Mouse (Mus musculus) limb, embryonic 11.5 days (tissue): ENCODE results near the gene Olfr1034. TPM values are rescaled to one million over a fixed set of nuclear protein-coding genes. Genes with fewer than 3 reads are reported as not detected.
"Not testable (repeated sequence)": the region's sequence is repeated elsewhere in the genome, so short reads cannot be mapped to it uniquely, and the experiment has no call there.

ENCODE experiments used
- ATAC-seq: fragments of 200-750 bp; cut with Nextera tagmentation; 2 replicates; pipeline ENCODE4 v1.8.0; 2017; ENCODE audit warnings: low read depth; ENCODE audit not compliant: insufficient number of reproducible peaks, low FRiP score, low TSS enrichment
- DNase-seq: peaks from one replicate; pipeline ENCODE4 v3.0.0-alpha.2; 2015; ENCODE audit warnings: low spot score
- H3K27ac ChIP-seq: fragments of 300-500 bp; sonication (generic); replicated peaks from 2 replicates; pipeline ENCODE4 v1.5.1; 2014; ENCODE audit warnings: low read depth, mild to moderate bottlenecking, low read length
- H3K27me3 ChIP-seq: fragments of 300-500 bp; sonication (generic); 2 replicates; pipeline ENCODE4 v1.6.1; 2014; ENCODE audit warnings: mild to moderate bottlenecking, low read length, mixed read lengths; ENCODE audit not compliant: control insufficient read depth, insufficient read depth
- H3K36me3 ChIP-seq: fragments of 300-500 bp; sonication (generic); 2 replicates; pipeline ENCODE4 v1.6.1; 2014; ENCODE audit warnings: mild to moderate bottlenecking, low read length, moderate library complexity, mixed read lengths; ENCODE audit not compliant: control insufficient read depth, insufficient read depth
- H3K4me1 ChIP-seq: fragments of 300-500 bp; sonication (generic); 2 replicates; pipeline ENCODE4 v1.6.1; 2014; ENCODE audit warnings: low read length, mixed read lengths; ENCODE audit not compliant: control insufficient read depth, insufficient read depth
- H3K4me2 ChIP-seq: fragments of 300-500 bp; sonication (generic); 2 replicates; pipeline ENCODE4 v1.6.1; 2014; ENCODE audit warnings: low read depth, mild to moderate bottlenecking, moderate library complexity; ENCODE audit not compliant: severe bottlenecking
- H3K4me3 ChIP-seq: fragments of 300-500 bp; sonication (generic); 2 replicates; pipeline ENCODE4 v1.5.1; 2014; ENCODE audit warnings: low read depth, low read length
- H3K9ac ChIP-seq: fragments of 300-500 bp; sonication (generic); 2 replicates; pipeline ENCODE4 v1.6.1; 2014; ENCODE audit warnings: mild to moderate bottlenecking, low read length
- H3K9me3 ChIP-seq: fragments of 300-500 bp; sonication (generic); 2 replicates; pipeline ENCODE4 v1.6.1; 2016; ENCODE audit warnings: low read length; ENCODE audit not compliant: control insufficient read depth
- WGBS: fragments of 180-500 bp; shearing (Covaris S2); extraction: QIAGEN DNeasy Blood & Tissue Kit; methylation state at CpG from one replicate; pipeline ENCODE4 v1.1.7; 2014; 5-methylcytosine and 5-hydroxymethylcytosine counted together
- polyA plus RNA-seq: library from polyadenylated mRNA; unstranded; fragments of >200 nt; fragmentation: Nextera tagmentation; extraction: Ambion mirVana; gene quantifications from 2 replicates; pipeline ENCODE4 v1.2.1, GENCODE M21; 2014

The Olfr1034 gene
- not detected in 2 replicates for polyA plus RNA-seq

DNA sequence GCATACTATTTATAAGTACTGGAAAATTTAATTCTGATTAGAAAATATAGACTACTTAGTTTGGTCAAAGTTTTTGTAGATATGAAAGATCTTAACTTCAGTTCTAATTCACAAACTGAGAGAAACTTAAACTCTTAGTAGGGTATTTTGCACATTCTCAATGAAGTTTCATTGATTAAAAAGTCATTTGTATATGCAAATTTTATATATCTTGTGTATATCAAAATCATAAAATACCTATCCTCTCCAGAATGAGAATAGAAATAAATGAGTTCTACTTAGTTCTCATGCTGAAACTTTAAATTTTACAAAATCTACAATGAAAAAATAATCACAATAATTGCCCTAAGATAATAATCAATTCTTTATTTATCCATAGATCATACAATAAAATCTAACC, at the start of gene Olfr1034:
Gene Olfr1034, plus strand, starts transcription at position 301 of the 400 bp plus-strand sequence.
- ATAC-seq: no peak
- Histone ChIP-seq H3K4me1 (no peaks in the 10 kb centered on the region), H3K36me3 (no peaks in the 10 kb centered on the region), H3K4me3 (no peak within 1 kb of the TSS), H3K27ac (no peak within 1 kb of the TSS), H3K9me3 (no peaks in the 10 kb centered on the region), H3K4me2 (no peak within 1 kb of the TSS), H3K9ac (no peak within 1 kb of the TSS), H3K27me3 (no peaks in the 10 kb centered on the region)
- no peak for DNase-seq

DNA sequence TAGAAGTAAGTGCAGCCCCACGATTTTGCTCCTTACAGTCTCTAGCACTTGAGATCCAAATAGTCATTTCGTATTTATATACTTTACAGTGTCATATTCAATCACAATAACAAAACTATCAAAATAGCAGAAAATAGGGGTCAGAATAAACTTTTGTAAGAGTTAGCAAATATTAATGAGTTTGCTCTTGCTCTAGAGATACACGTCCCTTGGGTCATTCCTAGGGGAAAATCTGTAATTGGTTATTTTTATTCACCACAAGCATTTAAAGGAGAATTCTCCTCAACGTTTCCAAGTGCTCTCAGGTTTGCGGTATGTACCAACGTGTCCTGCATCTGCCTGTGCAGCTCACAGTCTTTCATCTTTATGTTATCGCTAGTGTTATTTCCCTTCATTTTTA, 40.4 kb upstream of the Olfr1034 start, which contains the start of gene Olfr1032:
Gene Olfr1032, plus strand, starts transcription at position 301 of the 400 bp plus-strand sequence.
- ATAC-seq: no peak
- no peaks in the 10 kb centered on the region for H3K36me3 ChIP-seq
- WGBS: 90% methylated on average over 7 of the region's 7 CpGs
- no peaks in the 10 kb centered on the region for H3K27me3 ChIP-seq
- H3K9ac ChIP-seq: no peak within 1 kb of the TSS
- no peaks in the 10 kb centered on the region for H3K9me3 ChIP-seq
- DNase-seq: no peak
- H3K4me1 ChIP-seq: no peaks in the 10 kb centered on the region
- no peak within 1 kb of the TSS for H3K4me2 ChIP-seq
- H3K27ac ChIP-seq: no peak within 1 kb of the TSS
- H3K4me3 ChIP-seq: no peak within 1 kb of the TSS

DNA sequence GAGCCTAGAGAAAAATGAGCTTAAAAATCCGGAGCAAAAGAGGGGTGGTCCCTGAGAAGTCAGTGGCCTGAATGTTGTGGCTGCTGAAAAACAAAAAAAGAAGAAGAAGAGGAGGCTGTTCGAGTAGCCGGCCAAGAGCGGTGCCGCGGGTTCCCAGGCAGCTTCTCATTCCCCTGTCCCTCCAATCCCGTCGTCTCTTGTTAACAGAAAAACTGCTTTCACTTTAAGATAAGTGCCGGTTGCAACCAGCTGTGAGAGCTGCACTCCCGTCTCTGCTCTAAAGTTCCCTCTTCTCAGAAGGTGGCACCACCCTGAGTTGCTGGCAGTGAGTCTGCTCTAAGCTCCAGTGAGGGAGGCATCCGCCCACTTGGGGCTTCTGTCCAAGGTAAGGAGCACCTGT, 25.3 kb upstream of the Olfr1034 start, which contains the start of gene Olfr1033:
Gene Olfr1033, plus strand, starts transcription at position 228 of the 400 bp plus-strand sequence.
- not testable (repeated sequence) for H3K9ac ChIP-seq, ATAC-seq, H3K4me1 ChIP-seq, H3K27ac ChIP-seq, H3K36me3 ChIP-seq, H3K4me3 ChIP-seq, H3K27me3 ChIP-seq, H3K9me3 ChIP-seq
- 5% methylated on average over 10 of the region's 11 CpGs for WGBS
- peak; percentile 29 for DNase-seq
- H3K4me2 ChIP-seq: 0 out of 2 replicates have a peak within 1 kb of the TSS, but pooled peaks have one; percentile 27

DNA sequence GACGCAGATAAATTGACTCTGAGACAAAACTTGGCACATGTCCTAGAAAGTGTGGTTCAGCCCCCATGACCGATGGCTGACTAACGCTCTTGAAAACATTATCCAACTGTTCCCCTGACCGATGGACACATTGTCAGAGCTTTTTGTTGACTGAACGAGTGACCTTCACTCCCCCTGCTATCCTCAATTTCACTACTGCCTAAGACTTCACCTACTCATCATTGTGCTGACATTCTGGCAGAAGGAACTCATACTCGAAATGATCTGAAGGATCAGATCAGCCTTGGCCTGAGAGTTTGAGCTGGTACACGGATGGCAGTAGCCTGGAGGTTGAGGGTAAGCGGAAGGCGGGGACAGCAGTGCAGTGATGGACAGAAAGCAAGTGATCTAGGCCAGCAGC, 24.1 kb upstream of the Olfr1034 start:
- not testable (repeated sequence) for ATAC-seq, H3K9ac ChIP-seq, H3K4me2 ChIP-seq, DNase-seq, H3K4me1 ChIP-seq, H3K36me3 ChIP-seq, H3K27me3 ChIP-seq, H3K27ac ChIP-seq, H3K9me3 ChIP-seq, H3K4me3 ChIP-seq
- WGBS: 76% methylated on average over 3 of the region's 9 CpGs

DNA sequence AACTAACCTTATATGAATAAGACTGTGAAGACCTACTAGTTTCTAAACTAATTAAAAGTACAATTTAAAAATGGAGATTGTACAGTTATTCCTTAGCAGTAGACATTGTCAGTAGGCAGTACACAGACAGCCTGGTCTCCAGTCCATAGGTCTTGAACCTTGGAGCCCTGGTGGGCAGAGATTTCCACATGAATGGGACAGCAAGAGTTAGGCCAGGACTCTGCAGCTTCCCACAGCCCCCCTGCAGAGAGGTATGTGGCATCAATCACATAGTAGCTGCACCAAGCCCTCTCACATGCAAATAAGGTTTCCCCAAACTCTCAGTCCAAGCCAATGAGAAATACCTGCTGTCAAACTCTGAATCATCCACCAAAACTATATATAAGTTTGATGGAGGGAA, 5.1 kb downstream of the Olfr1034 start:
- not testable (repeated sequence) for H3K9me3 ChIP-seq, H3K27me3 ChIP-seq, H3K9ac ChIP-seq, H3K27ac ChIP-seq, H3K4me1 ChIP-seq, H3K4me2 ChIP-seq, ATAC-seq, DNase-seq, H3K4me3 ChIP-seq, H3K36me3 ChIP-seq

DNA sequence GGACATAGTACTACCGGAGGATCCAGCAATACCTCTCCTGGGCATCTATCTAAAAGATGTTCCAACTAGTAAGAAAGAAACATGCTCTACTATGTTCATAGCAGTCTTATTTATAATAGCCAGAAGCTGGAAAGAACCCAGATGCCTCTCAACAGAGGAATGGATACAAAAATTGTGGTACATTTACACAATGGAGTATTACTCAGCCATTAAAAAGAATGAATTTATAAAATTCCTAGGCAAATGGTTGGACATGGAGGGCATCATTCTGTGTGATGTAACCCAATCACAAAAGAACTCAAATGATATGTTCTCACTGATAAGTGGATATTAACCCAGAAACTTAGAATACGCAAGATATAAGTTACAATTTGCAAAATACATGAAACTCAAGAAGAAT, 18.1 kb downstream of the Olfr1034 start:
- not testable (repeated sequence) for ATAC-seq
- 100% methylated on average over 2 of the region's 2 CpGs for WGBS

DNA sequence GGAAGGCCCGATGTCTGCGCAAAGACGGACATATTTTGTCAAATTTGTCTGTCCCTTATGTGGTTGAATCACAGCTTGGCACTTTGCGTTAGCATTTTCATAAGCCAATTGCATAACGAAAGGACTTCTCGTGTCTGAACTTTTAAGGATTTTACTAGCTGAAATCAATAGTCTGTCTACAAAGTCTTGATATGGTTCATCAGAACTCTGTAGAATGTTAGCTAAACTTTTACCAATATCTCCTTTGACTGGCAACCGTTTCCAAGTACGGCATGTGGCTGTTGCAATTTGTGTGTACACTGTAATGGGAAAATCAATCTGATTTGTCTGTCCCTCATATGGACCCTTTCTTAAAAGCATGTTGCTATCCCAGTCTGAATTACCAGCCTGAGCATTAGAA, 24.5 kb downstream of the Olfr1034 start:
- no peak for DNase-seq
- Histone ChIP-seq H3K27me3 (no peaks in the 10 kb centered on the region), H3K9me3 (no peaks in the 10 kb centered on the region), H3K36me3 (no peaks in the 10 kb centered on the region), H3K4me2 (no peak overlapping the region), H3K4me1 (no peaks in the 10 kb centered on the region), H3K4me3 (no peak overlapping the region), H3K27ac (no peak overlapping the region), H3K9ac (no peak overlapping the region)
- WGBS: 98% methylated on average over 8 of the region's 8 CpGs
- no peak for ATAC-seq

More for the DNA sequence above, 18.1 kb downstream of the Olfr1034 start:
- not testable (repeated sequence) for H3K27me3 ChIP-seq, H3K36me3 ChIP-seq, H3K4me3 ChIP-seq, H3K4me2 ChIP-seq, H3K9me3 ChIP-seq, H3K27ac ChIP-seq, DNase-seq, H3K9ac ChIP-seq, H3K4me1 ChIP-seq

DNA sequence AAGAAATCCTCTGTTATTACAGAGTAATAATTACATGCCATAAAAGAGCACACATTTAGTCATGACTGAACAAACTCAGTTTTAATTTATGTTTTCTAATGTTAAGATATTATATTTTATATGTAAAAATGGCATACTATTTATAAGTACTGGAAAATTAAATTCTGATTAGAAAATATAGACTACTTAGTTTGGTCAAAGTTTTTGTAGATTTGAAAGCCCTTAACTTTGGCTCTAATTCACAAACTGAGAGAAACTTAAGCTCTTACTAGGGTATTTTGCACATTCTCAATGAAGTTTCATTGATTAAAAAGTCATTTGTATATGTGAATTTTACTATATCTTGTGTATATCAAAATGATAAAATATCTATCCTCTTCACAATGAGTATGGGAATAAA, 28.0 kb downstream of the Olfr1034 start, which contains the start of gene Olfr1036:
Gene Olfr1036, plus strand, starts transcription at position 301 of the 400 bp plus-strand sequence.
- not testable (repeated sequence) for H3K9me3 ChIP-seq, ATAC-seq, DNase-seq, H3K9ac ChIP-seq, H3K4me3 ChIP-seq, H3K36me3 ChIP-seq, H3K27me3 ChIP-seq, H3K4me2 ChIP-seq, H3K27ac ChIP-seq, H3K4me1 ChIP-seq

DNA sequence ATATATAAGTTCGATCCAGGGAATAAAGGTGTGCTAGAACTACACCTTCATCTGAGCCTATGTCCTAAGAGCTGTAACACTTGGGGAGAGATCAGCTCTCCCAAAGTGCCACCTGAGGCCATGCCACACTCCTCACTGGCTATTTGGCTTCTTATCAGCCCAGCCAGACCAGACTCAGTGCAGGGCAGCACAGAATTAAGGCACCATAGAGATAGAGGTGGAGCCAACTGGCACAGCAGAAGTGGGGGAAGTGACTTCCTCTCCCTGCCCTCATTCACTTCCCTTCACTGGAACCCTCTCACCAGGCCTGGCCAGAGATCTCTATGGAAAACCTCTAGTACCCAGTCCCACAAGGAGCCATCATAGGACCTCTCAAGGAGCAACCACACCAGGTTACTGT, 34.8 kb downstream of the Olfr1034 start:
- DNase-seq, H3K36me3 ChIP-seq, H3K9me3 ChIP-seq, H3K4me3 ChIP-seq, H3K4me1 ChIP-seq, H3K4me2 ChIP-seq, ATAC-seq, H3K27ac ChIP-seq, H3K9ac ChIP-seq, H3K27me3 ChIP-seq: not testable (repeated sequence)
- WGBS: 95% methylated on average over 1 of the region's 1 CpGs
